Mouse (Mus musculus): Measurements from ENCODE around the gene Cyp21a1.
"Not testable (repeated sequence)": the region's sequence is repeated elsewhere in the genome, so short reads cannot be mapped to it uniquely, and the experiment has no call there.

DNA sequence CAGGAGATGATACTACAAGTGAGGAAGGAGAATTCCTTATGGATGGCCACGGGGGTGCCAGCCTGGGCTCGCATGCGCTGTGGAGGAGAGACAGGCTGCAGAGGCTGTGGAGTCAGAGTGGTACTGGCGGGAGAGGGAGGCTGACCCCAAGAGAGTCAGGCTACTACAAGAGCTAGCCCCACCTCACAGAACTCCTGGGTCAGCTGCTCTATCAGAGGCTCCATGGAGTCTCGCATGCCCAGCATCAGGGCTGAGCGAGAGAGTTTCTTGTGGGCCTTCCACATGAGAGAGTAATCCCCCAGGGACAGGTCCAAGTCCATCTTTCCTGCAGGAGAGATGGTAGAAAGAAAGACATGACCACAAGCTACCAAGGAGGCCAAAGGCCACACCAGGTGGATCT, 994 bp downstream of the Cyp21a1 start:
- not testable (repeated sequence) for TF ChIP-seq CTCF (conservative IDR thresholded peaks at IDR 0.05; ENCODE audit: low read length); POU5F1 (IDR thresholded peaks at IDR 0.05; ENCODE audit: borderline replicate concordance, low read length)

Measured in E14TG2a.4 (cell line).